Mouse (Mus musculus) lung, adult 18-20 months (tissue): ENCODE measurements around the gene Fcgr1.
A peak's percentile ranks its signal among the peaks of the same experiment; 100 is the strongest.
"Not testable (repeated sequence)": the region's sequence is repeated elsewhere in the genome, so short reads cannot be mapped to it uniquely, and the experiment has no call there.

Experiments used
- DNase-seq, 2 experiments: peaks; one replicate each; pipeline ENCODE4 v3.0.0; 2022; ENCODE audit warnings: mixed read lengths in 2 of 2

Gene Fcgr1

GRCm38 (mm10) chr3:96247356-96248140, 46.2 kb downstream of the Fcgr1 start:
- no peak for DNase-seq

DNA sequence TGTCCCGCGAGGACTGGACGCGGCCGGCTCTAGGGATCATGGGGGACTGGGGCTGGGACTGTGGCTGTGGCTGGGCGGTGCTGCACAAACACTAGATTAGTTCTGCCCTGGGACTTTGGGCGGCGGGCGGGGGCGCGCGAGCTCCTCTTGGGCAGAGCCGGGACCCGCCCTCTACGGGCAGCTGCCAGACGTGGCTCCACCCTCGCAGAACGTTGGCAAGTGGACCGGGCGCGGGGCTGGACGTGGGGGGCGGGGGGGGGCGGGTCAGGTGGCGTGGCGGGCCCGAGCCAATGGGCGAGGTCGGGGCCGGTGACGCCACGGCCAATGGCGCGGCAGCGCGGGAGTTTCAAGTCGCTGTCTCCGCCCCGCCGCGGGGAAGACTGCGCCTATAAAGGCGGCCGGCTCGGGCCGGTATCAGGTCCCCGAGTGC, 47.3 kb downstream of the Fcgr1 start, which contains the start of gene Hist2h3c1:
Gene Hist2h3c1, plus strand, starts transcription at position 259 of the 430 bp plus-strand sequence.
- not testable (repeated sequence) for DNase-seq

DNA sequence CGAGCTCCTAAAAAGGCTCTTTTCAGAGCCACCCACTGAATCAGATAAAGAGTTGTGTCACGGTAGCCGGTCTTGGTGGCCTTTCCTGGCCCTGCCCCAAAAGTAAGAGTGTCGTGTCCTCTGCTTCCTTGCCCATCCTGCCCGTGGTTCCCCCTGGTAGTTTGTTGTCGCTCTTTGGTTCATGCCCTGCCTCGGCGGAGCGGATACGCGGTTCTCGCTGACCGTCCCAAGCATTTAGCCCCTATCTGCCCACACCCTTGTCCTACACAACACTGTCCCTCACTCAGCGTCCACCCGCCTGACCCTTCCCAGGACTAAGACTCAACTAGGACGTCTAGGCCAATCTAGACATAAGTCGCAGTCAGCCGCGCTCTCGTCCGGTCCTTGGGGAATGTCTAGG, 47.8 kb downstream of the Fcgr1 start:
- DNase-seq, result not testable (repeated sequence)

GRCm38 (mm10) chr3:96245003-96245886, 48.5 kb downstream of the Fcgr1 start, which contains the start of gene Hist2h2aa1:
Gene Hist2h2aa1, plus strand, starts transcription at chr3:96245497.
- peak; percentile 89 to 90 for DNase-seq

DNA sequence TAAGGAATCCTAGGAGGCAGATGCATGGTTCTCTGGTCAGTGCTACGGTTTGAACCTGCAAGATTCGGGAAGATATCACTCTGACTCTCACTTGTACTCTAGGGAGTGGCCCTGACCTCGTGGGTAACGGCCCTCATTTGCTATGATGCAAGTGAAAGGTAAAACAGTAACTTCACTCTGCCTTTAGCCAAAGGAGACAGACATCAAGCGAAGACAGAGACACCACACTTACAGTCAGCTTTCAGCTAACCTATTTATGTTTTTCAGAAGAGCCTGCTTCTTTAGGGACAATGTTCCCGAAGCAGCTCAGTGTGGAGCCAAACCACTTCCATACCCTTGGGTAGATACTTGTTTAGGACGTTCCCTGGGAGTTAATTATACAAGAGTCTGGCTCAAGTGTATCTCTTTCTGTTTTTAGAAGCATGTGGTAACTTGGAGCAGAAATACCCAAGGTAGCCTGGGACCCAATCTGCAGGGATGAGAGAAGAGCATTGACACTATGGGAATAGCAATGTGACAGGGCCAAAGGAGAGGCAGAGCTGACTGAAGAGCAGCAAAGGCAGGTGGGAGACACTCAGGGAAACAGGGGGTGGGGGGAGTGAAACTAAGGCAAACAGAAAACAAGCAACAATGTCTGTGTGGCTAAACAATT, 49.7 kb downstream of the Fcgr1 start:
- no peak for DNase-seq

DNA sequence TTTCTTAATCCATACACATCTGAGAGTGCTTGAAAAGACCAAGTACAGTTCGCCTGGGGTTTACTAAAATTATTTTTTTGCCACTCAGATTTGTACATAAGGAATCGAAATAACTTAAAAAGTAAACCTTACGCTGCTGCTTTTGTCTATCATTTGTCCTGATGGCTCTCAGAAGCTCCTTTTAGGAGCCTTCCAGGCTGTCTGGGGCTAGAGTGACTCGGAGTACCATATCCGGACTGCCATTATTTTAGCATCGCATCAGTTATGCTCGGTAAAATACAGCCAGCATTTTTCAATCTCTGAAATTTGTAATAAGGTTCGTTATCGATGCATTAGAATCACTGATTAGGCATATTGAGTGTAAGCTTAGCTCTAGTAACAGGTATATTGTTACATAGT, 53.0 kb downstream of the Fcgr1 start:
- DNase-seq, result no peak

DNA sequence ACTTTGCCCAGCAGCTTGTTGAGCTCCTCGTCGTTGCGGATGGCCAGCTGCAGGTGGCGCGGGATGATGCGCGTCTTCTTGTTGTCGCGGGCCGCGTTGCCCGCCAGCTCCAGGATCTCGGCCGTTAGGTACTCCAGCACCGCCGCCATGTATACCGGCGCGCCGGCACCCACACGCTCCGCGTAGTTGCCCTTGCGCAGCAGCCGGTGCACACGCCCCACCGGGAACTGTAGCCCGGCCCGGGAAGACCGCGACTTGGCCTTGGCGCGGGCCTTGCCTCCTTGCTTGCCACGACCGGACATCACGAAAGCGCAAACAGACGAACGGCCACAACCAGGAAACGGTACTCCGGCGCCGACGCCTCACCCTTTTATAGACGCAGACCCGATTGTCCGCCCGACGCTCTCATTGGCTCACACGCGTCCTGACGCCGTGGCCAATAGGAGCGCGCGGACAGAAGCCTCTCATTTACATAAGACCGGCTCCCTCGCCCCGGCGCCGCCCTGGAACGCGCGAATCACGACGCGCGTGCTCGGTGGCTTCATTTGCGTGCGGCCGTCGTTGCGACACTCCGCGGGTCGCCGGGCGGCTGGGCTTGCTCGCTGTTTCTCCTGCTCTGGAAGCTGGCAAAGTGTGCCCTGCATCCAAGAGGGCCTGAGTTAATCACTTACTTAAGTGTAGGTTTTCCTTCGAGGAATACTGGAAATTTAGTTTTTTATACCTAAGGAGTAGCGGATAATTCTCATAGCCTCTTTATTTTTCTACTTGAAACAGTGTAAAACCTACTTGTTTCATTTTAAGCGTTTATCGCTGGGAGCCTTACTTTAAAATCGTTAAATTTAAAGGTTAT, 53.6 kb downstream of the Fcgr1 start, which contains the start of gene Hist2h2aa2:
Gene Hist2h2aa2, minus strand, starts transcription at position 328 of the 850 bp plus-strand sequence.
- peak; percentile 97 to 98 for DNase-seq

- DNase-seq, result peak; percentile 48 to 66
Observed at GRCm38 (mm10) chr3:96238954-96239793, 54.6 kb downstream of the Fcgr1 start, which contains the start of gene Hist2h3c2. Gene Hist2h3c2, minus strand, starts transcription at chr3:96239127.

DNA sequence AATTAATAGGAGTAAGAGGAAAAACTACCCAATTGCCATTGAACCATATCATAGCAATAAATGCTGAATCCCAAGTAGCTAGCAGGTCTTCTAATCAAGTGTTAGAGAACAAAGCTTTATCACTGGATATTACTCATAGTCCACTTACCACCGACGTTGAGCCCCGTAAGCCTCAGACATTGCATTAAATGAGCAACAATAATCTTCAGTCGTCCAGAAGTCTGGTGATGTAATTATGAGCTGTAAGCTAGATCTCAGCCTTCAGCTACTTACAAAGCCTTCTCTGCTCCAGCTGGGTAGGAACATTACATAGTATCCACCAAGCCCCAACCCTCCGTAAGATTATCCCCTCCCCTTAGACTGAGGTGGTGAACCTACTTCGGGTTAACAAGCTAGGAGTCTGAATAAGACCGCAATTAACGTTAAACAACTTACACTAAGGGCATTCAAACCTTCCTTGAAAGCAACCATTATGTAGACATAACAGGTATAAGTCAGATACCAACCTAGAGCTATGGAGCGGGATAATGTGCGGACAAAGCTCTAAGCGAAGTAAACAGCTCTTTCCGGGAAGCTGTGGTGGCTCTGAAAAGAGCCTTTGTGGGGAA, 55.8 kb downstream of the Fcgr1 start:
- no peak for DNase-seq

DNA sequence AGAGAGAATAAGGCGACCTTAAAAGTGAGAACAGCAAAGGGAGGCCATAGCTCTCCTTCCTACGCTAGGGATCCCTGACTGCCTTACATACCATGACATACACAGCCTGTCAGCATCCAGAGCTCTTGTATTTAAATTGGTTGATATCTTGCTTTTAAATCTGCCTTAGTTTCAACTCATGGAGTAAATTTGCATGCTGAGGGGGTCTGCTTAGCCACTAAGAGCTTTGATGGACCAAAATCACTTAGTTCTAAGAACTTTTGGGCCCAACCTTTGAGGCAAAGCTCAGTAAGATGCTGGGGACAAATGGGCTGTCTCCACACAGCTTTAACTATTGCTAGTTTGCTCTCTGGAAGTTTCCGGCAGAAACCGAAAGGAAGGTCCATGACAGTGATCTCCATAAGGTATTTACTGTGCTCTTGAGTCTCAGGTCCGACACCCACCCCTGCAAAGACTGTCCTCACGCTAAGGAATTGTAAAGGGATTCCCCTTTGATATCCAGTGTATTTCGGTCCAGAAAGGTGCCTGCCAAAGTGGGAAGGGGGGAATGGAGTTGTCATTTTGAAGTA, 56.4 kb downstream of the Fcgr1 start:
- DNase-seq, result no peak

DNA sequence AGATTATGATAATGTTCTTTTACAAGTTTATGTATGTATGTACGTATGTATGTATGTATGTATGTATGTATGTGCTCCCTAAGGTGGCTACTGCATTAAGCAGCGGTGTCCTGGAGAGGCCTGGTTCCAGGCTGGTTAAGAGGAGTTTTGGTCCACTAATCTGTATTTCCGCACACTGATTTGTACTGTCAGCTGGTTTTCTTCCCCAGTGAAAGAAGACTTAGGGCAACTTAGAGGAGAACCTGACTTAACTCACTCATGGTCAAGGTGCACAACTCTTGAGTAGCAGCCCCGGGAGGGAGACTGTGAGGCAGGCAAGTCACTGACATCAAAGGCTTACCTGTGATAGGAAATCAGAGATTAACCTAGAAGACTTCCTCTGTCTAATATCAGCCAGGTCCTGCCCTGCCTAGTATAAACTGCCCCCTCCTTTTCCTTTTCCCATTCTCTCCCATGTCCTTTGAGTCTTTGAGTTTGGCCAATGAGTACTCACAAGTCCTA, 56.9 kb downstream of the Fcgr1 start:
- DNase-seq, result no peak

DNA sequence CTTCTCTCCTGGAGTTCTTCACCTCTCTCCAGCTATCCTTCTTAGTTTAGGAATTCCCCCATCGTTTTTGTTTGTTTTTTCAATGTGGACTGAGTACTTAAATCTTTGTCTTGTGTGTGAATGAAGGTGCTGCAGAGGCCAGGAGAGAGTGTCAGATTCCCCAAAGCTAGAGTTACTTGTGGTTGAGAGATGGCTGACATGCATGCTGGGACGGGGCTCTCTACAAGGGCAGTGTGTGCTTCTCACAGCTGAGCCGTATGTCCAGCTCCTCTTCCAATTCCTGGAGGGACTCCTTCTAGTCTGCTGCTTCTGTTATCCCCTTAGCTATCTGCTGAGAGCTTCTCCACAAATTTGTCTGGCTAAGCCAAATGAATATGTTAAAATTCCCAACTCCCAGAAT, 57.9 kb downstream of the Fcgr1 start:
- no peak for DNase-seq

DNA sequence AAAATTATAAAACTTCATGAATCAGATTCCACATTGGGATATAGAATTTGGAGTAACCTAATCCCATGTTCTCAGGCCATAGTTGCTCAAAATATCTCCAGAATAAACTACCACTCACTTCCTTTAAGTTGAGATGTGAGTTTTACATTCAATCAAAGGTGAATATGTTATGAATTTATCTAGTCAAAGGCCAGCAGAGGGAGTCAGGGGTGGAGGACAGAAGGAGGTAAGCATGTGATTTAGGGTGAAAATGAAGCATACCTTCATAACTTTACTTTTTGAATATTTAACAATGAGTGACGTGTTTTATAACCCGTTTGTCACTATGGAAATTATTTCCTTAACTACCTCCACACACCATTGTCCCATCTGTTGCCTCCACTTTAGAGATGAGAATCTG, 58.9 kb downstream of the Fcgr1 start:
- DNase-seq, result no peak
